Mouse (Mus musculus) cerebellum, adult 11 months (tissue): ENCODE measurements at regions not wholly inside any gene's neighbourhood (a gene's known extent, or its start where the extent isn't known, plus 50 kb on each side); places are given as distances from the start of the nearest gene placed in this dataset.
A peak's percentile ranks its signal among the peaks of the same experiment; 100 is the strongest.

Source experiments
- DNase-seq: peaks from one replicate; pipeline ENCODE4 v3.0.0; 2022

DNA sequence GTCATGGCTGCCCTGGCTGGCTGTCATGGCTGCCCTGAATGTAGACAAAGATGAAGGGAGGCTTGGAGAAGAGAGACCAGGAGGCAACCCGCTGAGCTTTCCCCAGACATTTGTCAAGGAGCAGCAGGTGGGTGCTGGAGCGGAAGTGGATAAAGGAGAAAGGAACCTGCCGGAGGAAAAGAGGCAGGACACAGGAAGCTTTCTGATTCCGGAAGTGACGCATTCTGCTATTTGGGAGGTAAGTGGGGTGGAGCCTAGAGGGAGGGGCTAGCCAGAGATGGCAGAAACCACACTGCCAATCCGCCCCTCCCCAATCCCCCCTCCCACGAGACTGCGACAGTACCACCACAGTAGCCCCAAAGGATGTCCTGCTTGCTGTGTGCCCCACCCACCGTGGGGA is 80.1 kb downstream of the Gm572 start:
- no peak for DNase-seq

- DNase-seq = no peak
These were observed 80.1 kb upstream of the Casz1 start for GRCm38 (mm10) chr4:148723934-148724719.

- DNase-seq = no peak
These were observed 75.4 kb upstream of the Casz1 start for GRCm38 (mm10) chr4:148728800-148729199.

- no peak for DNase-seq
These were observed 72.6 kb upstream of the Casz1 start for GRCm38 (mm10) chr4:148731586-148731985.

DNA sequence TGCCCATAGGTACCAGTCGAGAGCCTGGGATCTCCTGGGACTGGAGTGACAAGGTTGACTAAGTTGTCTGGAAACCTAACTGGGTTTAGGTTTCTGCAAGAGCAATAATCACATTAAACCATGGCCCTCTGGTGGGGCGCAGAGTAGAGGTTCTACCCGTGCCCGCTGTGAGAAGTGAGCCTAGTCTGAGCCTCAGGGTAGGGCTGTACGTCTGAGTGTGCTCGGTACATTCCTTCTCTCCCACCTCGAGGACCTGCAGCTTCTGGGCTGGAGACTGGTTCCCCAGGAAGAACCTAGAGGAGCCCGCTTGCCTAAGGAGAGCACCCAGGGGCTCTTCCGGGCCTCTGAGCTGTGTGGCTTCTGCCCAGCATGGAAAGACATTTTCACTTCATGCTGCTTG is 70.2 kb upstream of the Casz1 start:
- DNase-seq = no peak

- DNase-seq = no peak
These were observed 69.7 kb upstream of the Casz1 start for GRCm38 (mm10) chr4:148734547-148734946.

- DNase-seq = no peak
These were observed 65.4 kb upstream of the Casz1 start for GRCm38 (mm10) chr4:148738601-148739530.

DNA sequence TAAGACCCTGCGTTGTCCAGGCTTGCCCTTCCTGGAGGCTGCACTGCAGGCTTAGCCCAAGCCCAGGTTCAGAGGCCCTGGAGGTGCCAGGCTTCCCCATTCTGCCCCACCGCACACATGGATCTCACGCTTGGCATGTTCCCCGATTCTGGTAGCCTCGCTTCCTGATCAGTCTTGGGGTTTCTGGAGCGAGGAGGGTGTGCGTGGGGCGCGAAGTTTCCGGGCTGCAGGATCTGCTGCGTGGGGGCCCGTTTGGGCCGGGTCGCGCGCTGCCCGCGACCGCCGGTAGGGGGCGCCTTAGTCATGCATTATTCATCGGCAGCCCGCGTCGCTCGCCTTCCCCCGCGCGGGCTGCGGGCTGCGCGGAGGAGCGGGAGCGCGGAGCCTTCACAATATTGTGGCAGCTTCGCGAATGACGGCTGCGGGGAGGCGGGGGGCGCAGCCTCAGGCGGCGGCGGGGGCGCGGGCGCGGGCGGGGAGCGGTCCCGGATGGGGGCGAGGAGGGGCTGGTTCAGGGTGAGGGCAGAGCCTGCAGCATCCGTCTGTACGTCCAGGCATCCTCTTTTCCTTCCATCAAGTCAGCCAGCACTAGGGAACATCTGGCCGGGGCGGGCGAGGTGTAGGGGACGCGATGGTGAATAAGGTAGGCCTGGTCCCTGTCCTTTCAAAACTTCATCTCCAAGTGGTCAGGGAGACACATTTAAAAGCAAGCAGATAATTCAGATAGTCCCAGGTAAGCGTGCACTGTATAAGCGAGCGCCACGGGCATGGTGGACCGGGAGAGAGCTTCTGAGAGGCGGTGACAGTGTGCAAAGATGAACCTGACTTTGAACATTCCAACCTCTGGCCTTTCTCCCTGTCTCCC is 61.4 kb upstream of the Casz1 start:
- peak; percentile 60 for DNase-seq

- DNase-seq = no peak
These were observed 60.8 kb upstream of the Casz1 start for GRCm38 (mm10) chr4:148743414-148743844.

- DNase-seq = no peak
These were observed 60.2 kb upstream of the Casz1 start for GRCm38 (mm10) chr4:148744053-148744452.

DNA sequence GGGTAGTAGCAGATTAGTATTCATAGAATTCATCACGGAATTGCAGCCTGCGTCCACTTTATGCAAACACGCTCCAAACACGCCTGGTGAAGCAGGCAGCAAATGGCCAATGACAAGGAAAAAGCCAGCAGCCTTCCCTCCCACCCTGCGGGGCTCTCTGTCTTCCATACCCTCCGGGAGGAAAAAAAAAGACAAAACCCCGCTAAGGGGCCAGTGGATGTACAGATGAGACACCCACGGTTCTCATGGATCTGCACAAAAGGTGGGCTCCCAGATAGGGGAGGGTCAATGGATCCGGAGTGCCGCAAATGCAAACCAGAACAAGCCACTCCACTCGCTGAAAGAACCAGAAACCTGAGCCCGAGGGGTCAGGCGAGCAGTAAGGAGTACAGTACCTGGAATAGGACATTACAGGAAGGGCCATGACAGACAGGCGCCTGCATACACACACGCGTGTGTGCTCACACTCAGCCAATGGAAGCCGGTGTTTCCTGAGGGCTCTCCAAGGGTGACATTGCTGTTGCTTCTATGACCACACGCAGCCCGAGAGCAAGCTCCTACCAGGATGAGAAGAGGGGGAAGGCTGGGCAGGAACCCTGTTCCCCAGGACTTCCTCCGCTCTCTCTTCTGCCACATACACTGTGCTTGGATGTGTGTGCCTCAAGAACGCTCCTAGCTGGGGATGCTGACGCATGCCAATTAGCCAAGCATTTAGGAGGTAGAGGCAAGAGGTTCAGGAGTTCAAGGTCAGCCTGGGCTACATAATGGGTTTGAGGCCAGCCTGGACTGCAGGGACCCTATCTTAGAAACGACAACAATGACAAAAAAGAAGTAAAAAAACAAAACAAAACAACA is 57.5 kb upstream of the Casz1 start:
- DNase-seq = no peak

- DNase-seq = no peak
These were observed 56.9 kb upstream of the Casz1 start for GRCm38 (mm10) chr4:148747315-148747644.

GRCm38 (mm10) chr4:148750030-148750429 is 54.2 kb upstream of the Casz1 start:
- DNase-seq = no peak

GRCm38 (mm10) chr4:148751591-148751990 is 52.6 kb upstream of the Casz1 start:
- no peak for DNase-seq

DNA sequence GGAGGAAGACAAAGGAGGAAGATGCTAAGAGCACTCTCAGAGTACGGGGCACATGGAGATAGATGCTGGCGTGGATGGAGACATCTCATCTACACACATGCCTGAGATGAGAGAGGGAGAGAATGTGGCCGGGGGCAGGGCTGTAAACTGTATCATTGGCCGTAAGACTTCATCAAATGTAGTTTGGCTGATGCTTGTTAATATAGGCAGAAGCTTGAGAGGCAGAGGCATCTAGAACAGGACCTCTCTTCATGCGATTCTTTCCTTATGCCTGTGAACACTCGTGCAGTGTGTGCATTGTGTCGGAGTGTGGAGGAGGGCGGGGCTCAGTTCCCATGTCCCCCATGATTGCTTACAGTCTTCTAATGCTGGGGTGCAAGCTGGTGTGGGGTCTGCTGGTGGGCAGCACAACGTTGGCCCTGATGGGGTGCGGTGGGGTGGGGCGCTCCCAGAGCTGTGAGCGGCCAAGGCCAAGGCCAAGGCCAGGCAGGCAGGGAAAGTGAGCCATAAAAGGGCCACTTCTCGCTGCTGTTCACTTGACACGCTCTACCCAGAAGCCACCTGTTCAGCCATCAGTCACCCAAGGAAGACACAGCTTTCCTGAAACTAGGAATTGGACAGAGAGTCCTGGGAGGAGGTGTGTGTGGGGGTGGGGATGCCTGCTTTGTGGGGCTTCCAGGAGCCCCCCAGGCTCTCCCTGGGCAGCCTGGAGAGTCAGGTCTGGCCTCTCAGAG is 51.7 kb upstream of the Casz1 start:
- DNase-seq = no peak

GRCm38 (mm10) chr4:148753143-148753798 is 51.0 kb upstream of the Casz1 start:
- DNase-seq = no peak

DNA sequence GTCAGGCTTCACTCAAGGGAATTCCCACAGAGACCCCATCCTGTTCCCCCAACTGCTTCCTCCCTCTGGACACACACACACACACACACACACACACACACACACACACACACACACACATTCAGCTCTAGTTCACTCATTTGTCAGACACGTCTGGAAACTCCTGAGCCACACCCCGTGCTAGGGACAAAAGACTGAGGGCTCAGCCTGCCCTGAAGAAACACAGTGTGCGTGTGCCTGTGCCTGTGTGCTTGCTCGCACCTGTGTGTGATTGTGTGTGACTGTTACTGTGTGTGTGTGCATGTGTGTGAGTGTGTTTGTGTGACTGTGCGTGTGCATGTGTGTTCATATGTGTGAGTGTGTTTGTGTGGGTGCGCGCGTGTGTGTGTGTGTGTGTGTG is 50.4 kb upstream of the Casz1 start:
- DNase-seq = no peak
